Mouse (Mus musculus) hindbrain, embryonic 11.5 days (tissue): ENCODE data around the gene Golgb1. TPM values are rescaled to one million over a fixed set of nuclear protein-coding genes. Genes with fewer than 3 reads are reported as not detected.

ENCODE experiments used
- ATAC-seq: fragments of 200-750 bp; cut with Nextera tagmentation; 2 replicates; pipeline ENCODE4 v1.8.0; 2017; ENCODE audit warnings: mild to moderate bottlenecking, moderate TSS enrichment, moderate library complexity; ENCODE audit not compliant: low FRiP score
- DNase-seq: peaks from one replicate; pipeline ENCODE4 v3.0.0-alpha.2; 2015; ENCODE audit warnings: low spot score
- H3K27ac ChIP-seq: fragments of 300-500 bp; sonication (generic); 2 replicates; pipeline ENCODE4 v1.5.1; 2014; ENCODE audit warnings: mild to moderate bottlenecking, low read depth, low read length
- H3K27me3 ChIP-seq: fragments of 300-500 bp; sonication (generic); 2 replicates; pipeline ENCODE4 v1.6.1; 2014; ENCODE audit warnings: mild to moderate bottlenecking, low read length, moderate library complexity, mixed read lengths; ENCODE audit not compliant: control insufficient read depth, insufficient read depth
- H3K36me3 ChIP-seq: fragments of 300-500 bp; sonication (generic); 2 replicates; pipeline ENCODE4 v1.6.1; 2014; ENCODE audit warnings: mild to moderate bottlenecking, low read length, moderate library complexity, mixed read lengths; ENCODE audit not compliant: control insufficient read depth, insufficient read depth
- H3K4me1 ChIP-seq: fragments of 300-500 bp; sonication (generic); replicated peaks from 2 replicates; pipeline ENCODE4 v1.6.1; 2014; ENCODE audit warnings: low read length, mixed read lengths; ENCODE audit not compliant: control insufficient read depth, insufficient read depth
- H3K4me2 ChIP-seq: fragments of 300-500 bp; sonication (generic); replicated peaks from 2 replicates; pipeline ENCODE4 v1.6.1; 2014; ENCODE audit warnings: mild to moderate bottlenecking, low read depth, low read length
- H3K4me3 ChIP-seq: fragments of 300-500 bp; sonication (generic); 2 replicates; pipeline ENCODE4 v1.5.1; 2014; ENCODE audit warnings: low read depth, low read length
- H3K9ac ChIP-seq: fragments of 300-500 bp; sonication (generic); 2 replicates; pipeline ENCODE4 v1.6.1; 2014; ENCODE audit warnings: low read depth, low read length
- H3K9me3 ChIP-seq: fragments of 300-500 bp; sonication (generic); 2 replicates; pipeline ENCODE4 v1.6.1; 2016; ENCODE audit warnings: low read length; ENCODE audit not compliant: control insufficient read depth
- WGBS: fragments of 180-500 bp; shearing (Covaris S2); extraction: QIAGEN DNeasy Blood & Tissue Kit; methylation state at CpG from one replicate; pipeline ENCODE4 v1.1.7; 2014; 5-methylcytosine and 5-hydroxymethylcytosine counted together
- polyA plus RNA-seq: library from polyadenylated mRNA; unstranded; fragments of >200 nt; fragmentation: Nextera tagmentation; extraction: Ambion mirVana; gene quantifications from 2 replicates; pipeline ENCODE4 v1.2.1, GENCODE M21; 2014

Golgb1 gene
- polyA plus RNA-seq, 1 experiment from 2014 or later: 91.0 TPM

GRCm38 (mm10) chr16:36896712-36897111, 21.8 kb downstream of the Golgb1 start:
- H3K9ac ChIP-seq: no peak overlapping the region
- H3K36me3 ChIP-seq: 0 out of 2 replicates have a peak, but pooled peaks cover 5% of the 10 kb centered on the region
- ATAC-seq (no peak), DNase-seq (no peak)
- H3K27me3 ChIP-seq: no peaks in the 10 kb centered on the region
- H3K4me1 ChIP-seq: no peaks in the 10 kb centered on the region
- no peaks in the 10 kb centered on the region for H3K9me3 ChIP-seq
- no peak overlapping the region for H3K27ac ChIP-seq
- 97% methylated on average over 6 of the region's 6 CpGs for WGBS
- no peak overlapping the region for H3K4me3 ChIP-seq
- H3K4me2 ChIP-seq: no peak overlapping the region

GRCm38 (mm10) chr16:36903156-36903555, 28.2 kb downstream of the Golgb1 start:
- no peak for ATAC-seq
- Histone ChIP-seq H3K4me2 (no peak overlapping the region), H3K4me3 (no peak overlapping the region), H3K9me3 (no peaks in the 10 kb centered on the region), H3K27me3 (no peaks in the 10 kb centered on the region), H3K36me3 (no peaks in the 10 kb centered on the region), H3K27ac (no peak overlapping the region), H3K9ac (no peak overlapping the region), H3K4me1 (no peaks in the 10 kb centered on the region)
- DNase-seq: no peak
- WGBS: 92% methylated on average over 5 of the region's 5 CpGs

- ATAC-seq (no peak), DNase-seq (no peak)
- Histone ChIP-seq H3K9me3 (no peaks in the 10 kb centered on the region), H3K27me3 (no peaks in the 10 kb centered on the region), H3K36me3 (0 out of 2 replicates have a peak, but pooled peaks cover 2% of the 10 kb centered on the region), H3K4me3 (no peak overlapping the region), H3K27ac (no peak overlapping the region), H3K9ac (no peak overlapping the region), H3K4me2 (no peak overlapping the region), H3K4me1 (no peaks in the 10 kb centered on the region)
- WGBS: 90% methylated on average over 10 of the region's 10 CpGs
Observed at GRCm38 (mm10) chr16:36911909-36912308, 37.0 kb downstream of the Golgb1 start.

DNA sequence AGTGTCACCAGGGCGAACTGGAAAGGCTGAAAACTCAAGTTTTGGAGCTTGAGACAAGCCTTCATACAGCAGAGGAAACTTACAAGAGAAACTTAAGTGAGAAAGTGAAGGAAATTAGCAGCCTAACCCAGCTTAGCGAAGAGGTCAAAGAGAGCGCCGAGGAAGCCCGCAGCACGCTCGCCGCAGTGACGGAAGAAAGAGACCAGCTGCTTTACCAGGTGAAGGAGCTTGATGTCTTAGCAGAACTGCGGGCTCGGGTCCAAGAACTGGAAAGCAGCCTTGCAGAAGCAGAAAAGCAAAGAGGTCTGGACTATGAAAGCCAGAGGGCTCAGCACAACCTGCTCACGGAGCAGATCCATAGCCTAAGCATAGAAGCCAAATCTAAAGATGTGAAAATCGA, 37.4 kb downstream of the Golgb1 start:
- Histone ChIP-seq H3K4me2 (no peak overlapping the region), H3K36me3 (0 out of 2 replicates have a peak, but pooled peaks cover 2% of the 10 kb centered on the region), H3K9me3 (no peaks in the 10 kb centered on the region), H3K4me3 (no peak overlapping the region), H3K4me1 (no peaks in the 10 kb centered on the region), H3K27me3 (no peaks in the 10 kb centered on the region), H3K27ac (no peak overlapping the region), H3K9ac (no peak overlapping the region)
- DNase-seq: no peak
- 95% methylated on average over 13 of the region's 13 CpGs for WGBS
- ATAC-seq: no peak

GRCm38 (mm10) chr16:36914195-36914594, 39.3 kb downstream of the Golgb1 start:
- H3K4me3 ChIP-seq: no peak overlapping the region
- WGBS: 91% methylated on average over 5 of the region's 5 CpGs
- DNase-seq (no peak), ATAC-seq (no peak)
- no peaks in the 10 kb centered on the region for H3K4me1 ChIP-seq
- H3K36me3 ChIP-seq: peaks cover 9% of the 10 kb centered on the region; the same call in 1 of the 2 replicates
- no peak overlapping the region for H3K9ac ChIP-seq
- H3K27me3 ChIP-seq: no peaks in the 10 kb centered on the region
- no peak overlapping the region for H3K27ac ChIP-seq
- no peaks in the 10 kb centered on the region for H3K9me3 ChIP-seq
- H3K4me2 ChIP-seq: no peak overlapping the region

GRCm38 (mm10) chr16:36918505-36918904, 43.6 kb downstream of the Golgb1 start:
- Histone ChIP-seq H3K27me3 (no peaks in the 10 kb centered on the region), H3K4me3 (no peak overlapping the region), H3K27ac (no peak overlapping the region), H3K9me3 (no peaks in the 10 kb centered on the region), H3K4me1 (no peaks in the 10 kb centered on the region), H3K36me3 (peaks cover 8% of the 10 kb centered on the region; the same call in 1 of the 2 replicates), H3K4me2 (no peak overlapping the region), H3K9ac (no peak overlapping the region)
- DNase-seq: no peak
- no peak for ATAC-seq
- 98% methylated on average over 10 of the region's 10 CpGs for WGBS

- WGBS: 96% methylated on average over 3 of the region's 3 CpGs
- H3K27me3 ChIP-seq: no peaks in the 10 kb centered on the region
- H3K4me1 ChIP-seq: no peaks in the 10 kb centered on the region
- H3K4me3 ChIP-seq: no peak overlapping the region
- ATAC-seq (no peak), DNase-seq (no peak)
- no peaks in the 10 kb centered on the region for H3K9me3 ChIP-seq
- H3K9ac ChIP-seq: no peak overlapping the region
- H3K4me2 ChIP-seq: no peak overlapping the region
- peaks cover 8% of the 10 kb centered on the region; the same call in 1 of the 2 replicates for H3K36me3 ChIP-seq
- H3K27ac ChIP-seq: no peak overlapping the region
Observed at GRCm38 (mm10) chr16:36920410-36920809, 45.5 kb downstream of the Golgb1 start.

GRCm38 (mm10) chr16:36921067-36921613, 46.2 kb downstream of the Golgb1 start:
- H3K4me1 ChIP-seq: no peaks in the 10 kb centered on the region
- no peak overlapping the region for H3K4me3 ChIP-seq
- 92% methylated on average over 8 of the region's 8 CpGs for WGBS
- no peak for ATAC-seq
- H3K4me2 ChIP-seq: no peak overlapping the region
- H3K9ac ChIP-seq: no peak overlapping the region
- H3K36me3 ChIP-seq: peaks cover 8% of the 10 kb centered on the region; the same call in 1 of the 2 replicates
- H3K27ac ChIP-seq: no peak overlapping the region
- no peaks in the 10 kb centered on the region for H3K27me3 ChIP-seq
- DNase-seq: no peak
- H3K9me3 ChIP-seq: no peaks in the 10 kb centered on the region

- Histone ChIP-seq H3K9me3 (no peaks in the 10 kb centered on the region), H3K27me3 (no peaks in the 10 kb centered on the region), H3K9ac (no peak overlapping the region), H3K4me3 (no peak overlapping the region), H3K36me3 (peaks cover 8% of the 10 kb centered on the region; the same call in 1 of the 2 replicates), H3K4me1 (no peaks in the 10 kb centered on the region), H3K27ac (no peak overlapping the region), H3K4me2 (no peak overlapping the region)
- DNase-seq (no peak), ATAC-seq (no peak)
- 86% methylated on average over 6 of the region's 6 CpGs for WGBS
Observed at GRCm38 (mm10) chr16:36921980-36922379, 47.0 kb downstream of the Golgb1 start.
